Mouse (Mus musculus) frontal cortex, postnatal 36 days (tissue): Measurements from ENCODE around the gene Pdcd1lg2.
A peak's percentile ranks its signal among the peaks of the same experiment; 100 is the strongest.

Experiments used
- DNase-seq, 2 experiments: peaks; one replicate each; pipeline ENCODE4 v3.0.0; 2022; ENCODE audit warnings: low spot score in 2 of 2

Pdcd1lg2 gene

DNA sequence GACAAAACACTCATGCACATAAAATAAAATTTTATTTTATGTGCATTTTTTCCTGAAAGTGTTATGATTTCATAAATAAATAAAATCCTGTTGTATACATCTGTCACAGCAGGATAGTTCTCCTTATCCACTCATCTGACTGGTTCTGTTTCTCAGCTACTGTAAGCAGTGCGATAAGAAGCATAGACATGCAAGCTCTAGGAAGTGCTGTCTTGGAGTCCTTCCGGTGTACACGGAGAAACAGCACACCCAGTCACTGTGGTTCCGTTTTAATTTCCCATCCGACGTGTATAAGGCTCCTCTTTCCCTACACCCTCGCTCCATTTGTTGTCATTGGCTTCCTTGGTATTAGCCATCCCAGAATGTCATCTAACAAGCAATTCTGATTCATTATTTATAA is 87.2 kb downstream of the Pdcd1lg2 start:
- DNase-seq, result no peak

GRCm38 (mm10) chr19:29498842-29499456 is 88.2 kb downstream of the Pdcd1lg2 start:
- no peak for DNase-seq

DNA sequence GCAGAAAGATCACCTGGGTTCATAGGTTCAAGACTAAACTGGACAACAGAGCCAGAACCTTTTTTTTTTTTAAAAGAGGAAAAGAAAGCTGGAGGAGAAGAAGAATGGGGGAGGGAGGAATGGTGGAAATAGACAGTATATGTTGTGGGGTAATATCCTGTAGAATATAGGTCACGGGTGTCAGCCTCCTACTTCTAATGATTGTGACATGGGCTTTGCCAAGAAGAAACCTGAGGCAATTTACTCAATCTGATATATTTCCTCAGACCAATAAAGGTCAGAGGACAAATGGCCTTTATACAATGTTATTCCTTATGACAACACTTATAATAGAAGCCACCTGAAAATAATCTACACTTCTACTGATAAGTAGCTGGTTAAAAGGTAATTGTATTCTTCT is 89.6 kb downstream of the Pdcd1lg2 start:
- no peak for DNase-seq

GRCm38 (mm10) chr19:29501106-29501505 is 90.4 kb downstream of the Pdcd1lg2 start:
- no peak for DNase-seq

- DNase-seq, result peak; percentile 76 to 85
Observed at GRCm38 (mm10) chr19:29501507-29501906, 90.8 kb downstream of the Pdcd1lg2 start.

GRCm38 (mm10) chr19:29504131-29504530 is 93.4 kb downstream of the Pdcd1lg2 start:
- DNase-seq, result no peak

- no peak for DNase-seq
Observed at GRCm38 (mm10) chr19:29505617-29506016, 94.9 kb downstream of the Pdcd1lg2 start.

DNA sequence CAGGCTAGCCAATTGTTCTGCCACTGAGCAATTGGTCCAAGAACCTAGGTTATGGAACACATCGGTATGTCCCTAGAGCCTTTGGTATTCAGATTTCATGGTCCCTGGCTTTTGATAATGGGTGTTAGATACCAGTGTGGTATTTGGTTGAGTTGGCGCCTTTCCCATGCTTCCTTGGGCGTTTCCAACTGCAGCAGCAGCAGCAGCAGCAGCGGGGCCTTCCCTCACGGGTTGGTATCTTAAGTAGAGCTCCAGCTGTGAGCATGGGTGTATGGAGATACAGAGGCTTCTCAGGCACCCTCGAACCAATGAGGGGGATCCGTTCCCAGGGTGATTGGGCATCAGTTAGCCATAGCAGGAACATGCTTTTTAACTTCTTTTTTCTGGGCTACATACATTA is 97.5 kb downstream of the Pdcd1lg2 start:
- DNase-seq, result no peak

DNA sequence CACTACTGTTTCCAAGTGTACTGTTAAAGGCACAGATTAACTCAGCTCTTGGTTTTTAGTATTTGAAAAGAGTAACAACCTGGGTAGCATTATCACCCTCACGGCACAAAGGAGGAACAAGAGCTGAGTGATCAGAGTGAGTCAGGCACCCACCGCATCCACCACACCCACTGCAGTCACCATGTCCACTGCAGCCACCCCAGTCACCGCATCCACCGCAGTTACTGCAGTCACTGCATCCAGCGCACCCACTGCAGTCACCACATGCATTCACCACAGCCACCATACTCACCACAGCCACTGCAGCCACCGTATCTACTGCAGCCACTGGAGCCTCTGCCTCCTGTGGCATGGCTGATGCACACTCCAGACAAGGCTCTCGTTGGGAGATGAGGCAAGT is 99.1 kb downstream of the Pdcd1lg2 start:
- DNase-seq, result no peak

GRCm38 (mm10) chr19:29511826-29512225 is 101.1 kb downstream of the Pdcd1lg2 start:
- no peak for DNase-seq

DNA sequence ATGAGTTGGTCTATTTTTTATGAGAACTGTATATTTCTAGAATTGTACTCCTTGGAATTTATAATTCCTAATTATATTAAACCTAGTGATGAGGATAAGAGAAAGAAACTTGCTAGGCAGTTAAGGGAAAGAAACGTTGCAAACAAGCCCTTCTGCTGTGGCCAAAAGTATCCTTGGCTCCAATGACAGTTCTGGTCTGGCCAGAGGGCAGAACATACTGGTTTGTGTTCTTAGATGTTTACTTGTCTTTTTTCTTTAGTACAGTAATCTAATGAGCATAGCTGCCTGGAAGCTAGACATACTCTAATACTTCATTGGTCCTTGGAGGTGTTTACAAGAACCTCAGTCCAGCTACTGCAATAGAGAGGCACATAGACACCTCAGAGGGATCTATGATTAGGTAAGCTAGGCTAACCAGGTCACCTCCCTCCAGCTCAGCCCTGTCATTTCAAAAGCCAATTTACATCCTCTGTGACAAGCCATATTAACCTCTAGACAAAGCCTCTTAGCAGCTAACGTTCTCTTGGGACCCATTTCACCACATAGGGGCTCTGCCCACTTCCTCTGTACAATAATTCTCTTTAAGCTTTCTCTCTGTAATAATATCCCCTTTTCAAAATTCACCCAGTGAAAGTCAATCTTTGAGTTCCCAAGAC is 102.5 kb downstream of the Pdcd1lg2 start:
- no peak for DNase-seq

DNA sequence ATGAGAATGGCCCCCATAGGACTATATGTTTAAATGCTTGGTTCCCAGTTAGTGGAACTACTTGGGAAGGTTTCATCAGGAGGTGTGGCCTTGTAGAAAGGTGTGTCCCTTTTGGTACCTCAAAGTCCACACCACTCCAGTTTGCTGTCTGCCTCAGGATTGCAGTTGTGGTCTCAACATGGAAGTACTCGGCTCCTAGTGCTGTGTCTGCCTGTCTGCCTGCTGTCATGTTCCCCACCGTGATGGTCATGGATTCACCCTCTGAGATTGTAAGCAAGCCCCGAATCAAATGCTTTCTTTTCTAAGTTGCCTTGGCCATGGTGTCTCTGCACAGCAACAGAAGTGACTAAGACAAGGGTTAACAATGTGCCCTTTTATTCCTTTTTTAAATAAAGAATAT is 103.4 kb downstream of the Pdcd1lg2 start:
- DNase-seq, result no peak

DNA sequence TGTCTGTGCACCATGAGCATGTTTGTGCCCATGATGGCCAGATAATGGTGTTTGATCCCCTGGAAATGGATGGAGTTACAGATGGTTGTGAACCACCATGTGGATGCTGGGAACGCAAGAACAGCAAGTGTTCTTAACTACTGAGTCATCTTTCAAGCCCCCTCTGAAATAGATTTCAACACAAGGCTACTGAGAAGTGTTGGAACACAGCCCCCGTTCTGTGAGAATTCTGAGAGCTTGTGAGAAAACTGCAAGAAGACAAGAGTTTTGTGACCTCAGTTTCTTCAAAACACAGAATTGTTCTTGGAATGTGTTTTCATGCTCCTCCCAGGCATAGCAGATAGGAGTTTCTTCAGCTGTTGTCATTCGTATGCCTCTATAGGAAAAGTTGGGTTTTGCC is 104.7 kb downstream of the Pdcd1lg2 start:
- DNase-seq, result no peak

DNA sequence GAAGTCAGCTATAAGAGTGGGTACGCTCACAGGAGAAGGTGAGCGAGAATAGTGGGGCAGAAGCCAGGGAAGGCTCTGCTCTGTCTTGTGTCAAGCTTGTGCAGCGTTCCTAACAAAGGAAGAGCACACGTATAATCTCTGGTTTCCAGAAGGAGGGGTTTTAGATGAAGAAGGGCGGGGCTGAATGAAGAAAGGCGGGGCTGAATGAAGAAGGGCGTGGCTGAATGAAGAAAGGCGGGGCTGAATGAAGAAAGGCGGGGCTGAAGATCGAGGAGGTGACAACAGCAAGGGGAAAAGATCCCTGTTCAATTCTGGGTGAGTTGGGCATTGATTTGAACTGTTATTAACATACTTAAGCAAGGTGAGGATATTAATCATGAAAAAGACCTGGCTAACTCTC is 105.3 kb downstream of the Pdcd1lg2 start:
- DNase-seq, result no peak

GRCm38 (mm10) chr19:29518409-29518808 is 107.7 kb downstream of the Pdcd1lg2 start:
- no peak for DNase-seq

DNA sequence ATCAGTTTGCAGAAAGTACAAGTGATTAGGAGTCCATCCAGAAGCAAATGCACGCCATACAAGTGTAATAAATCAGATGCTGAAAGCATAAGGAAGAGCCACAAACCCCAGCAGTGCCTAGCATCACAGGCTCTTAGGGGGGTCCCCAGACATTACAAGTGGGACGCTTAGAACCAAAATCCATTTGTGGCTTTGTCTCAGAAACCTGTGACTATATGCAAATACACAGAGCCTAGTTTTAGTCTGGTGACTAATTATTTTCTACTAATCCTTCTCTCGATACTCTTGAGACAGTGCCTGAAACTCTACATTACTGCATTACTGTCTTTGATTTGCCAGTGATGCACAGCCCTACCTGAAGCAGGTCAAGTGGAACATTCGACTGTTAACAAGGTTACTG is 108.2 kb downstream of the Pdcd1lg2 start:
- DNase-seq, result no peak
